Mouse (Mus musculus) CD4-positive, CD25-positive, alpha-beta regulatory T cell, adult 4 months (primary cell): ENCODE data around the gene 1700024P04Rik. TPM values are rescaled to one million over a fixed set of nuclear protein-coding genes. Genes with fewer than 3 reads are reported as not detected.

ENCODE experiments used
- ATAC-seq: one replicate; pipeline ENCODE4 v1.8.0; 2017
- polyA plus RNA-seq, 2 experiments: library from polyadenylated mRNA; unstranded; fragments of 100-300 nt; shearing (Covaris generic); gene quantifications; one replicate each; pipeline ENCODE4 v1.2.1; 2017

1700024P04Rik gene
- polyA plus RNA-seq, 2 experiments from 2014 or later, result not detected

- no peak for ATAC-seq
Observed at GRCm38 (mm10) chr13:98963612-98964011, 20.8 kb downstream of the 1700024P04Rik start.

- ATAC-seq, result no peak
Observed at GRCm38 (mm10) chr13:98958177-98958576, 26.2 kb downstream of the 1700024P04Rik start.

DNA sequence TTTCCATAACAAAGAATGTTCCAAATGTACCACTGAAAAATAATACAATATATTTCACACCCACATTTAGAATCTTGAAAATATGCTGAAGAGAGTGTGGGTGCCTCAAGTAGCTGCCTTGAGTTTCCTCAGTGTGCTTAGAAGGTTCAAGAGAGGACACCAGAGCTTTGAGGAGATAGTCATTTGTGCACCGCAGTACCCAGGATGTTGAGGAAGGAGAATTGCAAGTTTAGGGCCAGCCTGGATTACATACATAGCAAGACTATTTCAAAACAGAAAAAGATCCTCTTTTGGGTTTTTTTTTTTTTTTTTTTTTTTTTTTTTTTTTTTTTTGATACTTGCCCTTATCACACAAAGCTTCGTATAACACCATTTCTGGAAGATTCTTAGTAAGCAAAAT, 28.2 kb downstream of the 1700024P04Rik start:
- ATAC-seq, result no peak

- no peak for ATAC-seq
Observed at GRCm38 (mm10) chr13:98955676-98956075, 28.7 kb downstream of the 1700024P04Rik start.

DNA sequence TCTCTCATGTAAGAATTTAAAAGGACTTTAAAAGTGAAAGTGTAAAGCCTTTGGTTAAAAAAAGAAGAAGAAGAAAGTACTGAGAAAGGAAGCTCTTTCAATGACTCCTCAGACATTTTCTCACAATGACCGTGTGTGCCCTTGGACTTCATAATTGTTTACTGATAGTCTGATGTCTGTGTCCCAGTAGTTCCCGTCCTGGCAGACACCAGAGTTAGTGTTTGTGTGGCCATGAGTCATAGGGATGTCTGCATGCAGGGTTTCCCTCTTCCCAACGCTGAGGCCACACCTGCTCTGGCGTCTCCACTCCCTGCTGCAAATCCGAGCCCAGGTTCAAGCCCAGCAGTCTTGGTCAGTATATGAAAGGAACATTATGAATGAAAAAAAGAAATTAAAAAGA, 29.1 kb downstream of the 1700024P04Rik start:
- ATAC-seq, result no peak

DNA sequence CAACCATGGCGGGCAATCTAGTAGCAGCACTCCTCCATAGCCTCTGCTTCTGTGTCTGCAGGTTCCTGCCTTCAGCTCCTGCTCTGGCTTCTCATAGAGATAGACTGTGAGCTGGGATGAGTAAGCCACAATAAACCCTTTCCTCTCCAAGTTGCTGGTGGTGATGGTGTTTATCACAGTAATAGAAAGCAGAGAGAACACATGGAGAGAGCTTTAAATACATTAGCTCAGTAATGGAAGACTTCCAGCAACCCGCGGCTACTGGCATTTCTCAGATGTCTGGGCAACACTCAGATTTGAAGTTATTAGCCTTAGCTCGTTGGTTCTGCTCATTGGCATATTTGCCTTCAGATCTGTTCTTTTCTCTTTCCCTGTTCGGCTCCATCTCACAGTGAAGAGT, 30.5 kb downstream of the 1700024P04Rik start:
- ATAC-seq, result no peak

DNA sequence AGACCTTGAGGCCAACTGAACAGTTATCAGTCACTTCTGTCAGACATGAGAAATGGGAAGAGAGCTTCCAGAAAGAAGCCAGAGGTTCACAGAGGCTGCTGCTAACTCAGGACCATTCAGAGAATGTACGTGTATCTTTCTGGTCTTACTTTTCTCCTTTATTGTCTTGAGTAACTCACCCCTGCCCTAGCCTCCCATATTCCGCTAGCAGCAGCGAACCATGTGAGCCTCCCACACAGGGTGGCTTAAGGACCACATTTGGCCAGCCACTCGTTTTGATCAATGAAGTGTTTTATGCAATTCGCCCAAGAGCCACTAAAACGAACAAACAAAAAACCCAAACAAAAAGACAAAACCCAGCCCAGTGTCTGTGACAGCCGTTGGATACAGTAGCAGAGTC, 32.4 kb downstream of the 1700024P04Rik start:
- ATAC-seq, result no peak

DNA sequence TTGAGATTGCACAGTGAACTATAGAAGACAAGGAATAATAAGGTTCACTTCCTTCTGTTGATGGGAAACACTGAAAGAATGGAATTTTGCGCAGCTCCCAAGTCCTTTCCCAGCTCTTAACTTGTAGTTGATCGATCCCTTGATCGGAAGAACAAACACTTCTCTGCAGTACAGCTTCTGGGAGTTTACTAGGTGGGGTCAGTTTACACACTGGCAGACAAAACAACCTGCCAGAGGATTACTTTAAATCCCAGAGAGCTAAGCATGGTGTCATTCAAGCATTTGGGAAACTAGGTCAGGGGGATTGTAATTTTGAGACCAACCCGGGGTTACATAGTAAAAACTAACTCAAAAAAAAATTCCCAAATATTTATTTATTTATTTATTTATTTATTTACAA, 36.2 kb downstream of the 1700024P04Rik start:
- no peak for ATAC-seq

DNA sequence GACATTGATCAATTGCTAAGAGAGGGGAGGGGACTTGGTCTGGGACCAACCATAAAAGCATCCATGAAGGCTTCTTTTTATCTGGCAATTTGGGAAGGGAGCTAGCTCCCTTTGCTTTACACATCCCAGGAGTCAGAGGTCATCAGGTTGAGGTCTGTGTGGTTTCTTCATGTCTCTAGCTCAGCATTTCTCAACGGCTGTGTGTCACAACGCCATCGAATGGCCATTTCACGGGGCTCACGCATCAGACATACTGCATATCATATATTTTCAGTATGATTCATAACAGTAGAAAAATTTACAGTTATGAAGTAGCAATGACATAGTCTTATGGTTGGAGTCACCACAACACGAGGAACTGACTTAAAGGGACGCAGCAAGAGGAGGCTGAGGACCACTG, 37.9 kb downstream of the 1700024P04Rik start:
- no peak for ATAC-seq

DNA sequence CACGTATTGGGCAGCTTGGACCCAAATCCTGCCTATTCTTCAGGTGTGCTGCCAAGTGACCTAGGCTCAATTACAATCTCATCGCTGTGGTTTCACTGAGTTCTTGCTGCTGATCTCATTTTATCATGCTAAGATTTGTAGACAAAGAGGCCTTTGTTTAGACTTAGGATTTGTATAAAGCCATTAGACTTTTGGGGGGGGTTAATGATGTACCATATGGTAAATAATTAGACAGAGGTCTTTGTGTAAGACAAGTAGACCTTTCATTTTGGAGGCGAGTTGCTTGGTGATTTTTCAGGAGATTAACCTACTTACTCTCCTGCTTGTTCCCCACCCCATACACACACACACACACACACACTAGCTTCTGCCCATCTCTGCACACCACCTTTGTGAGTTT, 38.5 kb downstream of the 1700024P04Rik start:
- no peak for ATAC-seq

DNA sequence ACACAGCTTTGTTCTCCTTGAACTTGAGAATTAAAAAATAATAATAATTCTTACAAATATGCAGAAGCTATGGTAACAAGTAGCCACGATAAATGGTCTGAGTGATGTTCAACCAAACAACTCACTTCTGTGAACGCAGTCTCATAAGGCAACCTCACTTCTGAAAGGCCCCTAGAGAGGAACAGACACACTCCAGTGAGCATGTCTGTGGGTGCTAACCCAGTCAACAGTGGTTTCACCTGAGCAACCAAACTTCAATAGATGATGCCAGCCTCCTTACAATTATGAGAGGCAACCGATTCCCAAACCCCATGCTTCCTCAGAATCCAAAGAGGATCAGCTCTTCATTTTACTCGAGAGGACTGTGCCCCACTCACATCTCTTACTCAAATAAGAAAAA, 39.0 kb downstream of the 1700024P04Rik start:
- ATAC-seq, result no peak

- ATAC-seq, result peak; percentile 93
Observed at GRCm38 (mm10) chr13:98944620-98945081, 39.7 kb downstream of the 1700024P04Rik start.

GRCm38 (mm10) chr13:98942360-98942759, 42.0 kb downstream of the 1700024P04Rik start:
- no peak for ATAC-seq

- ATAC-seq, result no peak
Observed at GRCm38 (mm10) chr13:98941829-98942343, 42.5 kb downstream of the 1700024P04Rik start.

GRCm38 (mm10) chr13:98937108-98937507, 47.3 kb downstream of the 1700024P04Rik start:
- peak; percentile 61 for ATAC-seq

Other genes with a start within 250 kb of the 1700024P04Rik start
- gene Fcho2, start 169.1 kb downstream of the 1700024P04Rik start, polyA plus RNA-seq, result 10 to 100 TPM; 40.5 to 46.8 TPM
- gene Tnpo1, start 58.2 kb downstream of the 1700024P04Rik start, polyA plus RNA-seq, result 10 to 100 TPM; 23.1 to 39.0 TPM
- gene Zfp366, start 200.3 kb upstream of the 1700024P04Rik start, polyA plus RNA-seq, result under 1 TPM in 1 of 2 experiments, not detected in 1; 0.09 TPM